Mouse (Mus musculus): Measurements from ENCODE around the gene Ctns. TPM values are rescaled to one million over a fixed set of nuclear protein-coding genes. Genes with fewer than 3 reads are reported as not detected.

Ctns gene
- total RNA-seq, 1 experiment from 2014 or later: 17.4 TPM

GRCm38 (mm10) chr11:73194444-73194843 is 4.4 kb downstream of the Ctns start:
- DNase-seq: no peak

GRCm38 (mm10) chr11:73193047-73193446 is 5.8 kb downstream of the Ctns start:
- peak; percentile 20 for DNase-seq

GRCm38 (mm10) chr11:73187231-73187630 is 11.6 kb downstream of the Ctns start:
- DNase-seq: no peak

- DNase-seq: no peak
Observed at GRCm38 (mm10) chr11:73185872-73186615, 12.8 kb downstream of the Ctns start.

GRCm38 (mm10) chr11:73177895-73178294 is 20.9 kb downstream of the Ctns start:
- no peak for DNase-seq

GRCm38 (mm10) chr11:73177509-73177875 is 21.4 kb downstream of the Ctns start:
- peak; percentile 84 for DNase-seq

GRCm38 (mm10) chr11:73176608-73177508 is 22.0 kb downstream of the Ctns start, which contains the start of the genes Emc6 and Tax1bp3:
TSS of gene Emc6 (minus strand) at chr11:73177037.
TSS of gene Tax1bp3 (plus strand) at chr11:73177083.
- DNase-seq: peak; percentile 97

- DNase-seq: no peak
Observed at GRCm38 (mm10) chr11:73176186-73176585, 22.7 kb downstream of the Ctns start.

- no peak for DNase-seq
Observed at GRCm38 (mm10) chr11:73175612-73176011, 23.2 kb downstream of the Ctns start.

- DNase-seq: peak; percentile 29
Observed at GRCm38 (mm10) chr11:73172186-73172585, 26.7 kb downstream of the Ctns start.

GRCm38 (mm10) chr11:73169231-73169630 is 29.6 kb downstream of the Ctns start:
- DNase-seq: peak; percentile 65

- DNase-seq: no peak
Observed at GRCm38 (mm10) chr11:73168576-73168975, 30.3 kb downstream of the Ctns start.

- no peak for DNase-seq
Observed at GRCm38 (mm10) chr11:73168071-73168470, 30.8 kb downstream of the Ctns start.

GRCm38 (mm10) chr11:73162284-73162683 is 36.6 kb downstream of the Ctns start:
- DNase-seq: no peak

GRCm38 (mm10) chr11:73161616-73162015 is 37.2 kb downstream of the Ctns start:
- DNase-seq: no peak

- DNase-seq: peak; percentile 43
Observed at GRCm38 (mm10) chr11:73160811-73161200, 38.0 kb downstream of the Ctns start.

GRCm38 (mm10) chr11:73159957-73160810 is 38.7 kb downstream of the Ctns start, which contains the start of gene P2rx5:
TSS of gene P2rx5 (plus strand) at chr11:73160421.
- peak; percentile 70 for DNase-seq

- DNase-seq: no peak
Observed at GRCm38 (mm10) chr11:73155071-73155470, 43.8 kb downstream of the Ctns start.

GRCm38 (mm10) chr11:73148209-73148608 is 50.6 kb downstream of the Ctns start:
- DNase-seq: no peak

GRCm38 (mm10) chr11:73146975-73147365 is 51.9 kb downstream of the Ctns start:
- DNase-seq: no peak

GRCm38 (mm10) chr11:73146026-73146974 is 52.5 kb downstream of the Ctns start:
- no peak for DNase-seq

Measured in adrenal gland, postnatal 25 days (tissue).